Mouse (Mus musculus) cerebellum, postnatal 25 days (tissue): ENCODE measurements around the gene Tmf1.

ENCODE experiments used
- DNase-seq, 2 experiments: peaks; one replicate each; pipeline ENCODE4 v3.0.0; 2021; ENCODE audit warnings: mixed read lengths in 2 of 2

The Tmf1 gene

DNA sequence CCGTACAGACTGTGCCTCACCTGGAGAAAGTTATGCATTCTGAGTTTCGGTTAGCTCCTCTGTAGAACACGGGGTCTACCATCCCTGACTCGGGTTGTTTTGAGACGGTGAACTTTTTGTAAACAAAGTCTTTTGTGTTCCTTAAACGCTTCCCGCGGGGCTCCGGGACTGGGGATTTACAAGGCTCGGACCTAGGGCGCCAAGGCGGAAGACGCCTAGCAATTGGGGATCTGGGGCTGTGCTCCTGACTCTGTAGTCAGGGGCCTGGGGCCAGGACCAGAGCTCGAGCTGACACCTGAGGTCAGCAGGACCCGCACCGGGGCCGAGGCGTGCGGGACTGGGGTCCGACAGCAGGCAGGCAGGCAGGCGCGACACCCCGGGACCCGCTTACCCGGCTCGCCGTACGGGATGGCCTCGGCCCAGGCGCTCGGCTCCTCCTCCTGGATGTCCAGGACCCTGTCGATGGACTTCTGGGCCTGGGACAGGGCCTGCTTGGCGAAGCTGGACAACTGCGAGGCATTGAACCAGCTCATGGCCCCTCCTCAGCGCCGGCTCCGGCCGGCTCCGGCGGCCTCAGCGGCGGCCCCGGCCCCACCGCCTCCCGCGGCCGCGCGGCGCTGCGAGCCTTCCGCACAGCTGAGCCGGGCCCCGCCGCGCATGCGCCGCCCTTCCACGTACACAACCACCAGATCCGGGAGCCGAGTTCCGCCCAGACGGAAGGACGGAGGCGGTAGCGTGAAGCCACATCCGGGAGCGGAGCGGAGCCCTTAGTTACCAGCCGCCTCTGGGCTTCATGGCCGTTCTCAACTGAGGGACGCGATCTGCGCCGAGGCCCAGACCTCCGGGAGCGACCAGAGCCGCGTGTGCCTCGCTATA lies at the start of gene Tmf1:
Tmf1 (minus strand) TSS at position 632 of the 876 bp plus-strand sequence.
- DNase-seq: peak; percentile 96 to 98

DNA sequence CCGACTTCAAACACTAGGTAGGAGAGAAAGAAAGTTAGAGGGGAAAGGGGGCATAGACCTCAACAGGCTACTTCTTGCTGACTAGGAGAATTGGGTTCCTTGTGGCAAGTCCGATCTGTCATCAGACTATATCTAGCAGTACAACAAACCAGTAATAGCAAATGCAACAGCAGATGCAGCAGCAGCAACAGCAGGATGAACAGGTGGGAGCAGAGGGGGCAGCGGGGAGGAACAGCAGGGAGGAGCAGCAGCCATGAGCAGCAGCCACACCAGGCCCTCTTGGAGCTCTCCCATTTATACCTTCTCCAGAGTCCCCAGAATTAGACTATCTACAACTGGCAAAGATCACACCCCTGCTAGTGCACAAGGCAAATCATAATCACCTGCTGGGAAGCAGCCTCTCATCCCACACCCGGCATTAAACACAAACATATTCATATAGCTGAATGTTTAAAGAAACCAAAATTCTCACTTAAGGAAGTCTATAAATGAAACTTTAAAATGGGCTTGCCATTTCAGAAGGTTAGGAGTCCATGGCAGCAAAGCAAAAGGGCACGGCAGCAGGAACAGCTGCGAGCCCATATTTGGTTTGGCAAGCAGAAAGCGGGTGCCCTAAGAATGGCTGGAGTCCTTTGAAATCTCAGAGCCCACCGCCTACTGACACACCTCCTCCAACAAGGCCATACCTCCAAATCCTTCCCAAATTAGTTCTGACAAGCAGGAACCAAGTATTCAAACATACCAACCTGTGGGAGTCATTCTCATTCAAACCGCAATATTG lies 48.3 kb upstream of the Tmf1 start:
- no peak for DNase-seq

DNA sequence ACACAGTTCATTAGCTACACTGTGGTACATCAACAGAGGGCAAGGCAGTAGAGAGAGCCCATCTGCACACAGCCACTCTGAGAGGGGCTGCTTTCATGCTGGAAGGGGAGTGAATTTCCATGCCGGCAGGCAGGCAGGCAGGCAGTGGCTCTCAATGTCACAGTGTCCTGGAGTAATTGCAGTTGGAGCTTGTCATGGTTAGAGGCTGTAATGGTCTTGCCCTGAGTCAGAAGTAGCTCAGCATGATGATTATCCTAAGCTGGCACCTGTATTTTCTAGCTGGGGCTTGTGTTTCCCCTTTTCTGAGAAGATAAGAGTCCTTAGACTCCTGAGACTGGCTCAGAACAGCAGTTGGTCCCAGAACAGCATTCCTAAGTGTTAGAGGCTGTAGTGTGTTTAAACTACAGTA lies 47.2 kb upstream of the Tmf1 start:
- DNase-seq: no peak

DNA sequence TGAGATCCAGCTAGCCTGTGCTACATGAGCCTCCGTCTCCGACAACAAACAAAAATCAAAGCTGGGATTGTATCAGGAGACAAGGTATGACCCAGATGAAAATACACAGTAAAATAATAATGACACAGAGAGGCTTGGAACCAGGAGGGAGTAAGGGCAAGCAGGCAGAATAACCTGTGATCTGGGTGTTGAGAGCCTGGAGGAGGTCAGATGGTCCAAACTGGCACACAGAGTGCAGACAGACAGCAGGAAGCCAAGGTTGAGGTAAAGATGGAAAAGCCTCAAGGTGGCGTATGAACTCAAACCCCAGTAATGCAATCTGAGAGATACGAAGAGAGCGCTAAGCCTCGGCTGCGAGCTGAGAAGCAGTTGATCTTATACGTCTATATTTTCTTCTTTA lies 45.6 kb upstream of the Tmf1 start:
- peak; percentile 28 to 42 for DNase-seq

DNA sequence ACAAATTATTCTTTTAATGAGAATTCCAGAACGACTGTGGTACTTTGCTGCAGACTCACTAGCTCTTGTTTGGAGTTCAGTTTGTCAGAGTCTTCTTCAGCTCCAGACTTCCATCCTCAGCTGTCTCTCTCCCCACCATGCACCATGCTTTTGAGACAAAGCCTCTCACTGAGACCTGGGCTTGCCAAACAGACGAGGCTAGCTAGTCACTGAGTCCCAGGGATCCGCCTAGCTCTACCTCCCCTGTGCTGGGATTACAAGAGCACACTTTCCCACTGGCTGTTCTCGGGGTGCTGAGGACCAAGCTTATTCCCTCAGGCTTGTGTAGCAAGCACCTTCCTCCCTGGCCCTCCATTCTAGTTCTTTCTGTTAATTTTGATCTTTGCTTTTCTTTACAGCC lies 44.6 kb upstream of the Tmf1 start:
- DNase-seq: no peak

DNA sequence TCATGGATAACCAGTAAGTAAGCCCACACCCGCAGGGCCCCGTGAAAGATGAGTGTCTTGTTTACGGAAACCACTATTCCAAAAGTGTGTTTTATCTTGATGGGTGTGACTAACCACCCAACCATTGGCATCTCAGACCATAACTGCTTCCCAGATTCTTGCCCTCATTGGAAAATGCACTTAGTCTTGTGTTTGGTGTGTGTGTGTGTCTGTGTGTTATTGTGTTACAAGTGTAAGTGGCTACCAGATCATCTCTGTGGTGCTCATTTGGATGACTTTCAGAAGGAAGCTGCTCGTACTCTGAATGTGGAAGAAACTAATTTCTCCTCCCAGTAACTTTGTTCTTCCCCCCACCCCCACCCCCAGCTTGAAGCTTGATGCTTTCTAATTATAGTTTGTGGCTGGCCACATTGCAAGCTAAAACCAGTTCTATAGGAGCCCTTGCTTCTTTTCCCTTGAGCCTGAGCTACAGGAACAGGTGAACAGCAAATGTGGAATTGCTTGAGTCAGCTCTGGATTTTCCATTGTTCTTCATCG lies 44.1 kb upstream of the Tmf1 start:
- no peak for DNase-seq

DNA sequence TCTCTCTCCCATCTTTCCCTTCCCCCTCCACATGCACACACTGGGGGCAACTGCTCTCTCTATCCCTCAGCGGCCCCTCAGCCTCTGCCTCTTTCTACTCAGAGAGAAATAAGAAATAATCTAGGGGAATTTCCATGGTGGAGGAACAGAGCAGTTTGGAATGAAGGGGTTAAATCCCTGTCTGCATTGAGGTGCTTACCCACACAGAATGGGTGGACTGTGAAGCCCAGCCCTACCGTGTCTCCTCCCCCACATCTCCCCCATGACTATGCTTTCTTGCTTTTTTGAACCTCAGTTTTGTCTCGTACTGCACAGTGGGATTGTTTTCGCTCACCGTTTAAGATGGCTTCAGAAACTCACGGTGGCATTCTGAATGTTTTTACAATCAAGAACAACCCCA lies 43.4 kb upstream of the Tmf1 start:
- no peak for DNase-seq

DNA sequence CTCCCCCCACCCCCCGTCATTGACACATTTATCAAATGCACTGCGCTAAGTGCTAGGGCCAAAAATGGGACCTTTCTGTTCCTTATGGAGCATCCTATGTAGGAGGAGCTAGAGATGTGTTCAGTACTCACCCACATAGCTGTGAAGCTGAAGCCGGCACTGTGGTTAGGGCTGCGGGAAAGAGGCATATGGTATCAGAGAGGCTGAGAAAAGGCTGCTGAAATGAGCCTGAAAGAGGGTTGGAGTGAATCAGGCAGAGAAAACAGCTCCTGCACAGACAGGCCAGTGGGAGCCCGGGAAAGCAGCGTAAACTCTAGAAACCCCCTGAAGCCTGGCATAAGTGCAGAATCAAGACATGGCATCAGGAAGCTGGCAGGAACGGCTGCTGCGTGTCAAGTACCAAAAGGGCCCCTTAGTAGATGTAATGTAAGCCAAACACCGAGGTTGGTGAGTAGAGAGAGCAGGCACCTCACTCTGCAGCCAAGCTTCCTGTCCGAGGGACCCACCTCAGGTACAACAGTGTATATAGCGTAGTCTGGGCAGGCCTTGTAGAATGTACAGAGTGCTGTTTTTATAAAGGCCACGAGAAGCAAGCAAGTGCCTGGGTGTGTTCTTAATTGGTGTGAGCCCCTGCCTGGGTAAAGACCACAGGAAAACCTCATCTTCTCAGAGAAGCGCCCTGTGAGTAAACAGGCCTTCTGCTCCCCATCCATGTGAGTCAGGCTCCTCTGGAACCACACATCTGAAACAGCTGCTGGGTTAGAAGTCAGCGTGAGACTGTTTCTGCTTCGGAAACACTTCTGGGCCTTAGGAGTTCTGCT lies 42.5 kb upstream of the Tmf1 start:
- peak; percentile 17 to 25 for DNase-seq

DNA sequence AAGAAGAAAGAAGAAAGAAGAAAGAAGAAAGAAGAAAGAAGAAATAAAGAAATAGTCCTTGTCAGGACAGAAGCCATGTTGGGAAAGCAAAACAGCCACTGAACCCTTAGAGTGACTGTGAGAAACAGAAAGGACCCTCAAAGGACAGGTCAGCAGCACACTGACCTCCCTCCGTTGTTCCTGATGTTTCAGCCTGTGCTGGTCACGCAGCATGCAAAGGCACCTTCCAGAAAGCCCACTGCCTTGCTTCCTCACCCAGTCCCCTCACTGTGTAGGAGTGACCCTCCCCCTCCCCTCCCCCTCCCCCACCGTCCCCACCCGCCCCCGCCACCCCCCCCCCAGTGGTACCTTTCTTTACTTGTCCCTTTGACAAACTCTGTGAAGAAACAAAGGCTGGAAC lies 41.8 kb upstream of the Tmf1 start:
- no peak for DNase-seq

DNA sequence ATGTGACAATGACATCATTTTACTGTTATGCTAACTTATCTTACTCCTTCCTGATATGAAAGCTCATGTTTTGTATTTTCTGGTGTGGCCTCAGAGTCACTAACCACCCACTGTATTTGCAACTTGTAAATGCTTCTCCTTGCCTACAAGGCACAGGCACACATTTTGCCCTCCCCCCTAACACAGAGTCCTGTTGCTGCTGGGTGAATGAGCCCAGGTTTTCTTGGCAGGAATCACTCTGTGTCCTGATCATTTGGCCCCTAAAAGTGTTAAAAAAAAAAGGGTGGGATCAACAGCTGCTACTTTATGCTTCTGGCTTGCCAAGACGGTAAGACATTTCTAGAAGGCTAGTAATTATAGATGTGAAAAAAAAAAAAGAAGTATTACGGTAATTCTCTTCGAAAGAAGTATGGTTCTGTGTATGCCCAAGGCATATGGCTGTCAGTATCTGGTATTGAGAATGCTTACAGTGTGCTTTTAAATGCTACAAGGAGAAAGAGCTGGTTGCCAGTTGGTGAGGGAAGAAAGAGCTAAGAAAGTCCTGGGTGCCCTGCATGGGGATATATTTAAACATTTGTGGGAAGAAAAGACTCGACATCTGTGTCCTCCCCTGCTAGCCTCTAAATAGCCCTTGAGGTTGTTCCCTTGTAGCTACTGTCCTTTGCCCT lies 37.4 kb upstream of the Tmf1 start:
- DNase-seq: no peak

DNA sequence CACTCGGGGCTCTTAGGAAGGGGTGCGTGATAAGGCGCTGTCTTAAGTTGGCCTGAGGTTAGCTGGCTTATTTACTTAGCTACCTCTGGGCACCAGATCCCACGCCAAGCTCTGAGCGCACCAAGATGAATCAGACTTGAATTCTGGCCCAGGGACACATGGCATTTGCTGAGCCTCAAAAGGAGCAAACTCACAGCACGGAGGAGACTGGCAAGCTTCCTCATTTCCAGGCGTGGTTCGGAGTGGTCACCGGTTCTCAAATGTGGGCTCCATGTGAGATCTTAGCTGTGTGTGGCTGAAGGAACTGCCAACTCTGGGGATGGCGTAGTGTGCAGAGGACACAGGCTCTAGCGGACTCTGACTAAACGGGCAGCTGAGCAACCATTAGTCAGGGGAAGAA lies 33.1 kb upstream of the Tmf1 start:
- DNase-seq: peak; percentile 81 to 84

DNA sequence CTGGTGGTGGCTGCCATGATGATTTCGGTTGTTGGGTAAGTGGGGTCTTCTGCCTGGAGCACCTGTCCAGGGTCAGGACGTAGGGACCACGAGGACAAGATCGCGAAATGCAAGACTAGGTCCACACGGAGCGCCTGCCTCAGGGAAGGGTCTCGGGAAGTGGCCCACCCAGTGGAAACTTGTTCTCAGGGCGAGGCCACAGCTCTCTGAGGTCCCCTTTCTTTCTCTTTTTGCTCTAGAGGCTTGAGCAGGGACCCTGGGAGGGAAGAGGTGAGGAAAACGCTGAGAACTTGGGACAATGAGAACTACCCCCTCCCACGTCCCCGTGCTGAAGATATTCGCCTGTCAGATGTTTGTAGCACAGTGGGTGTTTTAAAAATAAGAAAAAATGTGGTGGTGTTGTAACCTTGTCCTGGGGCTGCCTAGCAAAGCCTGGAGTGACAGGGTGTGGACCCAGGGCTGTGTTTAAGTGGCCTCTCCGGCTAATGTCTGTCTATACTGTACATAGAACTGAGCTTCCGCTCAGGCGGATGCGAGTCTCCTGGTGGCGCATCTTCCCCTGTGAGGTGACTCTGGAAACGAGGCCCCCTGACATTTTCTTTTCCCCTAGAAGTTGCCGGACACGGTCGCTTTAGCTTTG lies 32.2 kb upstream of the Tmf1 start:
- peak in 1 of 2 experiments; percentile 48 for DNase-seq

DNA sequence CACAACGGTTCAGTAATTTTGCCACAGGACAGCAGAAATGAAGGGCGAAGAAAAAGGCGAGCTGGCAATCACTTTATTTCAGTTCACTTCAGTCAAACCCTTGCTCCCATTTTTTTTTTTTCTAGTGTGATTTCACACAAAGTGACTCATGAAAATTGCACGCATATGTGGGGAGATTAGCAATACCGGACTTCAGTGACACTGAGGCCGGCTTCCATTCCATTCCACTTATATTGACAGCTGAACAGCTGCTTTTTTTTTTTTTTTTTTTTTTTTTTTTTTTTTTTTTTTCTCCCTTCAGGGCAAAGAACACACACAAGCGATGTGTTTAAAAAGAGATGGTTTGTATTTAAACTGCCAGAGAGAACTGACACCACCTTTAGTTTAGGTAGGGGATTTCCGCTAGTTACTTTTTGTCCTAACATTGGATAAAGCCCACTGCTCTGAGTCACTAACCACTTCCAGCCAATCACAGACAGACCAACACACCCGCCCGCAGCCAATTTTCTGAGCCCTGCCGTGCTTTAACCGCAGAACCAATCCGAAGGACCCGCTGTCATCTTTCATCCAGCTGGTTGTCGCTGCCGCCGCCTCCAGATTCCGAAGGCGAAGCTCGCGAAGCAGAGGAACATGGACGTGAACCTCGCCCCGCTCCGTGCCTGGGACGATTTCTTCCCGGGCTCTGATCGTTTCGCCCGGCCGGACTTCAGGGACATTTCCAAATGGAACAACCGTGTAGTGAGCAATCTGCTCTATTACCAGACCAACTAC lies 31.5 kb upstream of the Tmf1 start, which contains the start of gene Arl6ip5:
Arl6ip5 (plus strand) TSS at position 499 of the 771 bp plus-strand sequence.
- peak; percentile 90 to 92 for DNase-seq

DNA sequence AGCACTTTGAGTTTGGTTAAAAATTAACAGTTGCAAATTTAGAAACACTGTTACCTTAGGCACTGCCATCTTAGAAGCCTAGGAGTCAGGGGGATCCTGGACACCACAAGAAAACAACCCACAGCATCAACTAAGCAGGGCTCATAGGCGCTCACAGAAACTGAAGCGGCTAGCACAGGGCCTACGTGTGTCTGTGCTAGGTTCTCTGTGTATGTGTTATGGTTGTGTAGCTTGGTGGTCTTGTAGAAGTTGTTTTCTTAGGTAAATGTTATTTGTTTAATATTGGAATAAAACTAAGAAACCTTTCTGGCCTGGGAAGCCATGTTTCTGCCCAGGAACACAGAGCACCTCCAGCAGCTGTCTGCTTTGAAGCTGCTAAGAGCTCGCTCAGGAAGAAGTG lies 30.8 kb upstream of the Tmf1 start:
- no peak for DNase-seq

DNA sequence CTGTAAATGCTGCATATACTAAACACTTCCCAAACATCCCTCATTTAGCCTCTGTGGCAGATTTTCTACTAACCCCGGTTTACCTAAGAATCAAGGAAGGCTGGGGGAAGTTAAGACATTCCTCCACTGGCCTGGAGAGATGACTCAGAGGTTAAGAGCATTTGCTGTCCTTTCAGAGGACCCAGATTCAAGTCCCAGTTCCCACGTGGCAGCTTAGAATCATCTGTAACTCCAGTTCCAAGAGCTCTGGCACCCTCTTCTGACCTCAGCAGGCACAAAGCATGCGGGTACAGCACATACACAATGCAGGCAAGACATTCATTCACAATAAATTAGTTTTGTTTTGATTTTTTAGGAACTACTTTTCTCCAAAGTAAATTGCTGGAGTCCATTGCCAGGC lies 30.3 kb upstream of the Tmf1 start:
- no peak for DNase-seq

DNA sequence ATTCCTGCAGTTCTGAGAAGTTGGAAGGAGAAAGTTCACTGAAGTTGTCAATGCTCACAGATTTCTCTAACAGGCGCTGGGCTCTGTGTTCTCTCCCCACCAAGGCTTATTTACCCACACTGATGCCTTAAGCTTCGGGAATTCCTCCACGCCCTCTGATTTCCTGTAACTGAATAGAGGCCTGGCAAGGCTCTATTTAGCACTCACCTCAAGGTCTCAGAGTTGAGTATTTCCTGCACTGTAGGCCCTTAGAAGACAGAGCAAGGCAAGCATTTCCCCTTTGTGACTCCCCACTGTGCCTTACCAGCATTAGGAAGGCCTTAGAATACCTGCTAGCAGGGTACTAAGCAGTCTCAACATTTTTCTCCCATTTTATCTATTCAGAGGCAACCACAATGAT lies 29.5 kb upstream of the Tmf1 start:
- DNase-seq: no peak

DNA sequence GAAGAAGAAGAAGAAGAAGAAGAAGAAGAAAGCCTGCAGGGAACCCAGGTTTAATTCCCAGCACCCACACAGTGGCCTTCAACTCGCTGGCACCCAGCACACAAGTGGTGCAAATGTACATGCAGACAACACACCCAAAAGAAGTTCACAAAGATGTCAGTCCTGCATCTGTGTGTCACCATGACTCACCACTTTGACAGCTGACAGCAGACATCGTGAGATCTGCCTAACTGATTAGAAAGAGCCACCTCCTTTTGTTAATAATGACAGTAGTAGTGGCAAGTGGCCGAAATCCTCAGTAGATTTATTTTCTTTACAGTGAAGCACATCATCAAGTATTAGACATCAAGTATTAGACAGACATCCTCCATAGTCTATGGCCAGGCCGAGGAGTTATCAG lies 28.2 kb upstream of the Tmf1 start:
- DNase-seq: no peak

DNA sequence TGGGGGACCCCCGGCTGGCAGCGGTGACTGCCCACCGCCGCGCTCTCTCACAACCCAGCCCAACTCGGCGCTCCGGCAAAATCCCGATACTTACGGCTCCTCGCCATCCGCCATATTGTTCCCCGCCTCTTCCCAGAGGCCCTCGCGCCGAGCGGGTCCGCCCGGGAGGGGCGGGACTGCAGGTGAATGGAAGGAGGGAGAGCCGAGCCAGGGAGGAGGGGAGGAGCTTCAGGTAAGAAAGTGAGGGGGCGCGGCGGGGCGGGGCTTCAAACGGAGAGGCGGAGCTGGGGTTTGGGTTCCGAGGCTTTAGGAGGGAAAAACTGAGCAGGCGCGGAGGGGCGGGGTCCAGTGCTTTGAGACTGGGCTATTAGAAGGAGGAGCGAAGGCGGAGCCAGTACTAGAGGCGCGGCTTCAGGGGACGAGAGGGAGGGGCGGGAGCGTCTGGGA lies 26.5 kb upstream of the Tmf1 start, which contains the start of gene Uba3:
Uba3 (minus strand) TSS at position 209 of the 447 bp plus-strand sequence.
- DNase-seq: peak; percentile 99 to 100

DNA sequence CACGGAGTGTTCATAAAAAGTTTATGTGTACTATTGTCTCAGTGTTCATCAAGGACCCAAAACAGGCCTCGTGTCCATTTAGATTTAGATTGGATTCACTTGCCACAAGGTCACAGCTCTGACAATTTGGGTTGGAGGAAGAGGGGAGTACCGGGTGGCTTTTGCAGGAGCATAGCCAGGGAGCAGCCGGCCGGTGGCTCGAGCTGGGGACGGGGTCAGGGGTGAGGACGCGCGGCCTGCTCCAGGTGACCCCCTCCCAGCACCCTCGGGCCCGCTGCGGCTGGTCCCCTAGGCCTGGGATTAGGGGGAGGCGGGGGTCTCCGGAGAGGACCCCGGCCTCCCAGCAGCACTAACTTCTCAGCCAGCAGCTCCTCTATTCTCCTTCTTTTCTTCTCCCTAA lies 26.0 kb upstream of the Tmf1 start:
- DNase-seq: peak in 1 of 2 experiments; percentile 58

DNA sequence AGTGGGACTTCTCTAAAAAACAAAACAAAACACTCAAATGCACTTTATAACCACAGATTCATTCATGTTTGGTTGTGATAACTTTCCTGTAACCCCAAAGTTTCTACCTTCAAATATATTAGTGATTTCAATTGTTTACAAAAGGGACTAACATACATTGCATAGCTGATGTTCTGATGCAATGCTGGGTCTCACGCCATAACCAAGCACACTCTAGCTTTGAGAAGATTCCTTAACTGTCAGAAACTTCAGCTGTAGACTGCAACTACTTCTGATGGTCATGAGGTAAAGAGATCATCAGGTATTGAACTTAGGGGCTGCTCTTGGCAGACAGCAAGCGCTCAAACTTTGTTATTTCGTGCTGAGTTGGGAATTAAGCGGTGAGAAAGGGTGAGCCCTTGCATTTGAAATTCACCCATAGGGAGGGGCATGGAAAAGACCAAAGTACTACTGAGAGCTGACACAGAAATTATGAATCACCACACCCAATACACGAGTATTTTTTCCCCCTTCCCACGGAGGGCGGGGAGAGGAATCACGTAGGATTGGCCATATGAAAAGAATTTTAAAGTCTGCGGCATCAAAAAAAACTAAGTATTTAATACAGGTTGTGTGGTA lies 25.4 kb upstream of the Tmf1 start:
- DNase-seq: no peak
